Mouse (Mus musculus): ENCODE data around the gene Dnajb5.
"Not testable (repeated sequence)": the region's sequence is repeated elsewhere in the genome, so short reads cannot be mapped to it uniquely, and the experiment has no call there.

DNA sequence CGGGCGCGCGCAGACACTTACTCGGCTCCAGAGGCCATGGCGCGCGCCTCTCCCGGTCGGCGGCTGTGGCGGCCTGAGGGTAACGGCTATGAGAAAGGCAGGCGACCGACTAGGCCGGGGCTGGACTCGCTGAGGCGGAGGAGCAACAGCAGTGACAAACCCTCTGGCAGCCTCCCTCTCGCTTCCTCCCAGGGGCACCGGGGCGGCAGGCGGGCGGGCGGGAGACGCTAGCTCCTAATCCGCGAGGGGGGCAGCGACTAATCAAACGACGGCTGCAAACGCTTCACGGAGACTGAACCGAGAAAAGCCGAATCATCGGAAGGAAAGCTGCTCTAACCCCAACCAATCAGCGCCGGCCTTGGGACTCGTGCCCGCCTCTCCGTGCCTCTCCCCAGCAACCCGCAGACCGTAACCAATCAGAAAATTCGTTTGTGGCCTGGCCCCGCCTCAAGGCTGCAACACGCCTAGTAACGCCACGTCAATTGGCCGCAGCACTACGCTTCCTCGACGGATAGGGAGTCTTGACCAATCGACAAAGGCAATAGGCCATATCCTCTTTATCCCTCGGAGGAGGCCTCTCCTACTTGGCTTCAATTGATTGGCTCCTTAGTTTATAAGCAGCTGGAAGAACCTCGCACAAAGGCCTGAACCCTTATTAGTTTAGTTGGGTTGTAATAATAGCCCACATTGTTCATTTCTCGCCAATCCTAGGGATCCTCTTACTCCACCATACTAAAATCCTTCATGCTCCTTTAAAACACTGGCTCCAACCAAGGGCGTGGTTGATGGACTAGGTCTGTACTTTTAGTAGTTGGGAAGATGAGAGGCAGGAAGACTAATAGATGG lies 50.8 kb downstream of the Dnajb5 start, which contains the start of gene Vcp:
- TF ChIP-seq CTCF (IDR thresholded peaks at IDR 0.05; ENCODE audit: control insufficient read depth, insufficient read depth, insufficient replicate concordance, low read depth, low read length): not testable (repeated sequence)
- TF ChIP-seq POLR2A (IDR thresholded peaks at IDR 0.05; ENCODE audit: control insufficient read depth, low read depth, low read length): peak; percentile 49

All from testis, adult 2 months (tissue).